Mouse (Mus musculus) liver, embryonic 14.5 days (tissue): ENCODE measurements around the gene Gm49711.

Source experiments
- CTCF ChIP-seq: IDR thresholded peaks from 2 replicates; pipeline ENCODE4 v1.5.1; 2016; ENCODE audit warnings: antibody characterized with exemption, low read depth, control low read depth
- EP300 ChIP-seq: IDR thresholded peaks from 2 replicates; pipeline ENCODE4 v1.6.1; 2016; ENCODE audit warnings: antibody characterized with exemption, low read depth

DNA sequence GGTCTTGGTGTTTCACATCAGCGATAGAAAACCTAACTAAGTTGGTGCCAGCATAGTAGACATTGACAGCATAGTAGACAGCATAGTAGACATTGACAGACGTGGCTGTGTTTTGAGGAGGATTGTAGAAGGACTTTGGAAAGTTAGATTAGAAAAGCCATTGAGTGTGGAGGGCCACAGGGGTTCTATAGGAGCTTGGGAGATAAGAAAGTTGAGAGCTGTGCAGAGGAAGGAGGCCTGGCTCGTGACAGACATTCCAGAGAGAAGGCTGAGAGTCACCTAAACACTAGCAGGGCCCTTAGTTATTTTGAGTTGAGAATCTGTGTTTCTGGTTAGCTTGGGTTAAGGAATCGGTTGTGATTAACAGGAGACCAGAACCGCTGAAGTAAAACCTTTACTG, 69.5 kb downstream of the Gm49711 start:
- no peak for TF ChIP-seq CTCF
- TF ChIP-seq EP300: no peak
